Mouse (Mus musculus): ENCODE measurements around the gene Capn2.

The Capn2 gene

DNA sequence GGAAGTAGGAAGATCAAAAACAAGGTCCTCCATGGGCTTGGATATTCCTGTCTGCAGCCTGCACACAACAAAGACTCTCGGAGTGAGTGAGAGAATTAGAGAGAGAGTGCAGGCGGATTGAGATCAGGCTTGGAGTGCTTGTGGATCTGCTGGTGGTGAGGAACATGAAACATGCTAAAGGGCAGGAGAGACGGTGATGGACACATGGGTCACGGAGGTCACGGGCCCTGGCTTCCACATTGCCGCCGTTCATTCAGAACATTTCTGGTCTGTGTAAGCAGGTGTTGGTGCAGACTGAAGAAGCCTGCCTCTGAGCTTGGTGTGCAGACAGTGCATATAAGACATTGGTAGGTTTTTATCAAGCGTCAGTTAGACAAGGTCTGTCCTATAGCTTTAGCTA, 58.0 kb downstream of the Capn2 start:
- DNase-seq = no peak

GRCm38 (mm10) chr1:182458556-182458955, 58.9 kb downstream of the Capn2 start:
- no peak for DNase-seq

- no peak for DNase-seq
These were observed 62.3 kb downstream of the Capn2 start for GRCm38 (mm10) chr1:182455080-182455479.

DNA sequence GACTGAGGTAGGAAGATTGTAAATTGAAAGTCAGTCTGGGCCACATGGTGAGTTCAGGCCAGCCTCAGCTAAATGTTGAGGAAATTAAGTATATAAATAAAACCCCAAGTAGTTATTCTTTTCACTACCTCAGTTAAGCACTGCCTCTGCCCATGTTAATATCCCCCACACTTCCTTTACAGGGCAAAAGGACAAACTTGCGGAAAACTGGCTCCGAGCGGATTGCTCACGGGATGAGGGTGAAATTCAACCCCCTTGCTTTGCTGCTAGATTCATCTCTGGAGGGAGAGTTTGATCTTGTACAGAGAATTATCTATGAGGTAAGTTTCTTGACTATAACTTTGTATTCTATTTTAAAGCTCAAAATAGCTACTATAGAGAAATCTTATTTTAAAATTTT, 64.9 kb downstream of the Capn2 start:
- DNase-seq = no peak

DNA sequence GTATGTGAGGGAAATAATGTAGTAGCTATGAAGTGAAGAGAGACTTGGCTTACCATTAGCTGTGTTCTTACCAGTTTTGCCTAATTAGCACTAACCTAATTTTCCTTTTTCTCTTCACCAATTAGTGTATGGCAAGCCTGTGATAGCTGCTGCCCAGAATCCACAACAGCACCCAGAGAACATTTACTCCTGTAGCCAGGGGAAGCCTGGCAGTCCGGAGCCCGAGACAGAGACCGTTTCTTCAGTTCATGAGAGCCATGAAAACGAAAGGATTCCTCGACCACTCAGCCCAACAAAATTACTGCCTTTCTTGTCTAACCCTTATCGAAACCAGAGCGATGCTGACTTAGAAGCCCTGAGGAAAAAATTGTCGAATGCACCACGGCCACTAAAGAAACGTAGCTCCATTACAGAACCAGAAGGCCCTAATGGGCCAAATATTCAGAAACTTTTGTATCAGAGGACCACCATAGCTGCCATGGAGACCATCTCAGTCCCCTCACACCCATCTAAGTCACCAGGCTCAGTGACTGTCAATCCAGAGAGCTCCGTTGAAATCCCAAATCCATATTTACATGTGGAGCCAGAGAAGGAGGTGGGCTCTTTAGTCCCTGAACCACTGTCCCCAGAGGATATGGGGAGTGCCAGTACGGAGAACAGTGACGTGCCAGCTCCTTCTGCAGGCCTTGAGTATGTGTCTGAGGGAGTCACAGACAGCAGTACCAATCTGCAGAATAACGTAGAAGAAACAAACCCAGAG, 69.0 kb downstream of the Capn2 start:
- no peak for DNase-seq

DNA sequence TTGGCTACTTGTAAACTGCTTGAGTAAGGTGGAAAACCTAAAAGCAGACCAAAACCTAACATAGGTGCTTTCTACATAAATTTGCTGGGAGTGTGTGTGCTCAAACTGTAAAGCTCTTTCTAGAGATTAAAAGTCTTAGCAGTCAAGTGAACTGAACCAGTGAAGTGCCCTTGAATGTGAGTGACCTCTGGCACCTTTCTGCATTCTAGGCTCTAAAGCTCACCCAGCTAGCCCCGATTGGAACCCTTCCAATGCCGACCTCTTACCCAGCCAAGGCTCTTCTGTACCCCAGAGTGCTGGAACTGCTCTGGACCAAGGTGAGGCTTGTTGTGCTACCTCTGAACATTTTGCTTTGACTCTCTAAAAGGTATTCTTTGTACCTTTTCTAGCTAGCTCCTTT, 73.3 kb downstream of the Capn2 start:
- no peak for DNase-seq

GRCm38 (mm10) chr1:182441791-182442473, 75.5 kb downstream of the Capn2 start:
- DNase-seq = no peak

GRCm38 (mm10) chr1:182439546-182440222, 77.7 kb downstream of the Capn2 start:
- no peak for DNase-seq

DNA sequence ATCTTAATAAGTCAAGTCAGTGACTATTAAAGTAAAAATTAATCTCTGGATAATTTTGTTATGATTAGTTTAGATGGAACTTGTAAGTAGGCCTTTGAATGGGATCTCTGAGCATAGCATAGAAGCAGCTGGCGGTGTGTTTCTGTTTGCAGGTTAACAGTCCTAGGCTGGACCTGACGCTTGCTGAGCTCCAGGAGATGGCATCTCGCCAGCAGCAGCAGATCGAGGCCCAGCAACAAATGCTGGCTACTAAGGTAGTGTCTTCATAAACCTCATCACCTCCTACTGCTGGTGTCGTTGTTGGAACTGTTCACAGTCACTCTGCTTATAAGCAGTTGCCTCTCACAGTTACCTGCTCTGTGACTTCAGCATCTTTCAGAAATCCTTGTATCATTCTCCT, 80.7 kb downstream of the Capn2 start:
- no peak for DNase-seq

- no peak for DNase-seq
These were observed 85.3 kb downstream of the Capn2 start for GRCm38 (mm10) chr1:182432059-182432458.

DNA sequence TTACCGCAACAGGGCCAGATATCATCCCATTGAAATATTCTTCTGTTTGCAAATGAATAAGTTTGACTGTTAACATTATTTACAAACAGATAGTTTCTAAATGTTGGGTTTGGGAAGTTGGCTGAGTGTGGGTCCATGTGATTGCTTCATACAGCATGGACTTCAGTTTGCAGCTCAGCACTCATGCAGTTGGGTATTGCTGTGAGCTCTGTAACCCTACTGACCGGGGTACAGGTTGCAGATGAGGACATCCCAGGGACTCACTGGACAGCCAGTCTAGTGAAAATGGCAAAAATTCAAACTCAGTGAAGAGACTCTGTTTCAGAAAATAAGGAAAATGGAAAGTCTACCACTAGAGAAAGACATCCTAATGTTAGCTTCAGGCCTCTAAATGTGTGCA, 86.7 kb downstream of the Capn2 start:
- DNase-seq = no peak

DNA sequence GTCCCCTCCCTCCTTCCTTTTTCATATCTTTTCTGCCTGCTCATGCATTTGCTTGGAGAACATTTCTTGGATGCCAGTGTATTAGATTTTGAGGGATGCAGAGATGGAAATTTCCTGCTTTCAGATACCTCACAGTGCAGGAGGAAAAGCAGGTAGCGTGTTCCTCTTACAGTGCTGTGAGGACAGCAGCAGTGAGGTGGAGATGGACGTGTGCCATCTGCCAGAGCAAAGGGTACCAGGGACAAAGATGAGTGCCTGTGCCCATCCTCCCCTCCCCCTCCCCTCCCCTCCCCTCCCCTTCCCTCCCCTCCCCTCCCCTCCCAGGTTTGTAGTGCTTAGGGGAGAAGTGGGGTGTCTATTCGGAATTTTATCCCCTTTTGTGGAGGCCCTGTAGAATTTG, 87.6 kb downstream of the Capn2 start:
- no peak for DNase-seq

DNA sequence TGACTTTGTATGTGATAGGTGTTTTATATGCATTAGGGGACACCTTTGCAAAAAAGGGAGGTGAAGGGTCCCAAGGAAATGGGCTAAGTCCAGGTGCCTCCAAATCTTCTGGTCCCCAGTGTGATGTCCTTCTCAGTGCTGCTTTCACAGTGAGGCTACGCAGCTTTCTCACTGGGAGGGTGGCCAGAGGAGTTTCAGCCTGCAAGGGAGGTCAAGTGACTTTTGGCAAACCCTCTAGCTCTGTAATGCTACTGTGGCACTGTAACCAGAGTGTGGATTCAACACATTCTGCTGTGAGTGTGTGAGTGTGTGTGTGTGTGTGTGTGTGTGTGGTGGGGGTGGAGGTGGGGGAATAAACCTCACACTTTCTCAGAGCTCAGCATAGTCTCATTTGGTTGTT, 90.0 kb downstream of the Capn2 start:
- no peak for DNase-seq

GRCm38 (mm10) chr1:182426444-182426843, 91.0 kb downstream of the Capn2 start:
- DNase-seq = no peak

GRCm38 (mm10) chr1:182425176-182425575, 92.2 kb downstream of the Capn2 start:
- no peak for DNase-seq

DNA sequence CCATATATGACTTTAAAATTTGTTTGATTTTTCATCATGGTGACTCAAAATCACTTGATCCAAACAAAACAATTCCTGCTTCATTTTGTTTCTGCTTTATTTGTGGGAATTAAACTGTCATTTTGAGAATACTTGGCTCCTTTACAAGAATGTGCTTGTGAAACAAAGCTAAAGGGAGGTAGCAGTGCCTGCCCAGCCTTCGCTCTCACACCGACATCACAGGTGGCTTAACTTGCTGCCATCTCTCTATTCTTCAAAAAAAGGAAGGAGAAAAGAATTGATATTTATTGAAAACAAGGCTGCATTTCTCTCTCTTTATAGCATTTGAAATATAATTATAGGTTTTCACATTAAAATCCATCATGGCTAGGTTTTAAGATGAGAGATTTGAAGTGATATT, 93.1 kb downstream of the Capn2 start:
- DNase-seq = no peak

DNA sequence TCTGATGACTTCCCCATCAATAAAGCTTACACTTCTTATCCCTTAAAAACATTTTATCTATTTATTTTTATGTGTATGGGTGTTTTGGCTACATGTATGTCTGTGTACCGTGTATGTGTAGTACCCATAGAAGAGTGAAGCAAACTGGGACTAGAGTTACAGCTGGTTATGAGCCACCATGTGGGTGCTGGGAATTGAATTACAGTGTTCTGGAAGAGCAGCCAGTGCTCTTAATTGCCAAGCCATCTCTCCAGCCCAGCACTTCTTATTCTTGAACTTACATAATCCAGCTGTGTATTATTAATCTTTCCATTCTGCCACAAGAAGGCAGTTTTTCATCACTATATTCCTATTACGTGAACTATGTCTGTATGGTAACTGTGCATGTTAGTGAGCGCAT, 97.9 kb downstream of the Capn2 start:
- no peak for DNase-seq
